Mouse (Mus musculus) limb, embryonic 15.5 days (tissue): ENCODE data around the gene Homer3. TPM values are rescaled to one million over a fixed set of nuclear protein-coding genes. Genes with fewer than 3 reads are reported as not detected.

Experiments used
- ATAC-seq: fragments of 200-750 bp; cut with Nextera tagmentation; 2 replicates; pipeline ENCODE4 v1.8.0; 2017; ENCODE audit warnings: low read depth, moderate TSS enrichment; ENCODE audit not compliant: insufficient number of reproducible peaks, low FRiP score, low TSS enrichment
- H3K27ac ChIP-seq: fragments of 300-500 bp; sonication (generic); 2 replicates; pipeline ENCODE4 v1.5.1; 2015; ENCODE audit warnings: moderate library complexity, mild to moderate bottlenecking, inconsistent platforms
- H3K27me3 ChIP-seq: fragments of 300-500 bp; sonication (generic); 2 replicates; pipeline ENCODE4 v1.6.1; 2015; ENCODE audit warnings: inconsistent platforms
- H3K36me3 ChIP-seq: fragments of 300-500 bp; sonication (generic); 2 replicates; pipeline ENCODE4 v1.6.1; 2015; ENCODE audit warnings: inconsistent platforms
- H3K4me1 ChIP-seq: fragments of 300-500 bp; sonication (generic); 2 replicates; pipeline ENCODE4 v1.6.1; 2015; ENCODE audit warnings: inconsistent platforms
- H3K4me2 ChIP-seq: fragments of 300-500 bp; sonication (generic); 2 replicates; pipeline ENCODE4 v1.6.1; 2015; ENCODE audit warnings: mild to moderate bottlenecking, inconsistent platforms
- H3K4me3 ChIP-seq: fragments of 300-500 bp; sonication (generic); 2 replicates; pipeline ENCODE4 v1.5.1; 2015; ENCODE audit warnings: mild to moderate bottlenecking, inconsistent platforms
- H3K9ac ChIP-seq: fragments of 300-500 bp; sonication (generic); 2 replicates; pipeline ENCODE4 v1.6.1; 2015; ENCODE audit warnings: inconsistent platforms
- H3K9me3 ChIP-seq: fragments of 300-500 bp; sonication (generic); 2 replicates; pipeline ENCODE4 v1.6.1; 2016; ENCODE audit warnings: inconsistent platforms
- WGBS: fragments of 180-500 bp; shearing (Covaris S2); methylation state at CpG from one replicate; pipeline ENCODE4 v1.1.7; 2015; 5-methylcytosine and 5-hydroxymethylcytosine counted together
- polyA plus RNA-seq: library from polyadenylated mRNA; unstranded; fragments of >200 nt; fragmentation: Nextera tagmentation; extraction: Ambion mirVana; gene quantifications from 2 replicates; pipeline ENCODE4 v1.2.1, GENCODE M21; 2015

The Homer3 gene
- polyA plus RNA-seq, 1 experiment from 2014 or later, result 40.7 TPM

- Histone ChIP-seq H3K36me3 (peaks cover 69% of the 10 kb centered on the region), H3K9ac (no peak overlapping the region), H3K9me3 (no peaks in the 10 kb centered on the region), H3K4me3 (no peak overlapping the region), H3K4me2 (no peak overlapping the region), H3K27ac (no peak overlapping the region), H3K4me1 (peaks cover 18% of the 10 kb centered on the region), H3K27me3 (no peaks in the 10 kb centered on the region)
- no peak for ATAC-seq
- 88% methylated on average over 8 of the region's 8 CpGs for WGBS
Observed at GRCm38 (mm10) chr8:70286737-70287136, 4.1 kb downstream of the Homer3 start.

DNA sequence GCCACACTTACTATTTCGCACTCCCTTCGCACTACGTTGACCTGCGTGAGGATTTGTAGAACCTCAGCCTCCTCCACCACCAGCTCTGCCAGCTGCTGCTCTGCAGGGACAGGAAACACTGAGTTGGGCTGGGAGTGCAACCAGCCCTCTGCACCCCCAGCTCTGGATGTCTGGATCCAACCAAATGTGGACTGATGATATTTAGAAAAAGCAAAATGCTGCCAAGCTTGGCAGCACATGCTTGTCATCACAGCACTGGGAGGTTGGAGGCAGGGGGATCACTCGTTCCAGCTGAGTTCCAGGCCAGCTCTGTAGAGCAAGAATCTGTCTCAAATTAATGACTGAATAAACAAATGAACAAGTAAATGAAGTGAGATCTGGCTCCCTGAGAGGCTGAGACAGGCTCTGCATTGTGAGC is 11.4 kb downstream of the Homer3 start:
- Histone ChIP-seq H3K27me3 (no peaks in the 10 kb centered on the region), H3K9ac (no peak overlapping the region), H3K27ac (peak overlapping the region; percentile 59), H3K4me2 (no peak overlapping the region), H3K36me3 (peaks cover 95% of the 10 kb centered on the region), H3K4me1 (peaks cover 6% of the 10 kb centered on the region; the same call in 1 of the 2 replicates), H3K4me3 (no peak overlapping the region), H3K9me3 (no peaks in the 10 kb centered on the region)
- WGBS, result 51% methylated on average over 5 of the region's 5 CpGs
- ATAC-seq, result 0 out of 2 replicates have a peak, but pooled peaks have one; percentile 11

DNA sequence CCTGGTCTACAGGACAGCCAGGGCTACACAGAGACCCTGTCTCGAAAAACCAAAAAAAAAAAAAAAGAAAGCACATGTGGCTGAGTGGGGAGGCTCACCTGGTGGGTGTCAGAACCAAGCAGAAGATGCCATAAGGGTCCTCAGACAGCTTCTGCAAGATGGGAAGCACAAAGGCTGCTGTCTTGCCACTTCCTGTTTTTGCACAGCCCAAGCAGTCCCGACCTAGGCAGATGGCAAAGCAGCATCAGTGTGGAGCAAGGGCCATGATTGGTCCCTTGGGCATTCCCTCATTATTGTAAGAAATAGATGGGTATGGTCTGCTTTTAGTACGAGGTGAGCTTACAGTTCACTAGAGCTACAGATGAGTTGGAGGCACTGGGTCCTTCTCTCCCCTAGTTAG is 18.3 kb downstream of the Homer3 start:
- 83% methylated on average over 3 of the region's 3 CpGs for WGBS
- H3K9ac ChIP-seq, result no peak overlapping the region
- peaks cover 31% of the 10 kb centered on the region for H3K4me1 ChIP-seq
- no peaks in the 10 kb centered on the region for H3K9me3 ChIP-seq
- peak overlapping the region; percentile 93; the same call in 1 of the 2 replicates for H3K4me3 ChIP-seq
- no peak overlapping the region for H3K27ac ChIP-seq
- H3K4me2 ChIP-seq, result no peak overlapping the region
- ATAC-seq, result no peak
- H3K36me3 ChIP-seq, result peaks cover 60% of the 10 kb centered on the region
- H3K27me3 ChIP-seq, result no peaks in the 10 kb centered on the region

GRCm38 (mm10) chr8:70302358-70302890 is 19.8 kb downstream of the Homer3 start, which contains the start of the genes Ddx49 and Cope:
TSS of gene Ddx49 (minus strand) at chr8:70302489.
TSS of gene Cope (plus strand) at chr8:70302518.
- H3K27ac ChIP-seq, result peak within 1 kb of the TSS; percentile 84
- no peaks in the 10 kb centered on the region for H3K27me3 ChIP-seq
- peak; percentile 88 for ATAC-seq
- H3K9me3 ChIP-seq, result no peaks in the 10 kb centered on the region
- H3K4me3 ChIP-seq, result peak within 1 kb of the TSS; percentile 93
- H3K4me1 ChIP-seq, result peaks cover 31% of the 10 kb centered on the region
- H3K4me2 ChIP-seq, result peak within 1 kb of the TSS; percentile 76
- WGBS, result under 1% methylated on average over 40 of the region's 40 CpGs
- H3K9ac ChIP-seq, result peak within 1 kb of the TSS; percentile 78
- peaks cover 57% of the 10 kb centered on the region for H3K36me3 ChIP-seq

DNA sequence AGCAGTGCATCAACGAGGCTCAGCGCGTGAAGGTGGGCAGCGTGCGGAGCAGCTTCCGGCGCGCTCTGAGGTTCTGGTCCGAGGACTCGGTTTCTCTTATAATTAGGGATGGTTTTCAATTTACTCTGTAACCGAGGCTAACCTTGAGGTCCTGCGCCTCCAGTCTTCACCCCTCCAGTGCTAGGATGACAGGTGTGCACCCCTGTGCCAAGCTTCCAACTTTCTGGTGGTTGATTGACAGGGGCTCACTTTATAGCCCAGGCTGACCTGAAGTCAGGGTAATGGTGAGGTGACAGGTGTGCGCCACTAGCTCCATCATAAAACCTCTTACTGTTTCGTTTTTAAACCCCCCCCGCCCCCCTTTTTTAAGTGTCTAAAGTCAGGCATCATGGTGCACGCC is 20.3 kb downstream of the Homer3 start:
- Histone ChIP-seq H3K9me3 (no peaks in the 10 kb centered on the region), H3K4me3 (peak overlapping the region; percentile 93), H3K27ac (peak overlapping the region; percentile 84), H3K4me2 (peak overlapping the region; percentile 76), H3K9ac (peak overlapping the region; percentile 78), H3K4me1 (peaks cover 31% of the 10 kb centered on the region), H3K27me3 (no peaks in the 10 kb centered on the region), H3K36me3 (peaks cover 57% of the 10 kb centered on the region)
- 3% methylated on average over 16 of the region's 16 CpGs for WGBS
- no peak for ATAC-seq

DNA sequence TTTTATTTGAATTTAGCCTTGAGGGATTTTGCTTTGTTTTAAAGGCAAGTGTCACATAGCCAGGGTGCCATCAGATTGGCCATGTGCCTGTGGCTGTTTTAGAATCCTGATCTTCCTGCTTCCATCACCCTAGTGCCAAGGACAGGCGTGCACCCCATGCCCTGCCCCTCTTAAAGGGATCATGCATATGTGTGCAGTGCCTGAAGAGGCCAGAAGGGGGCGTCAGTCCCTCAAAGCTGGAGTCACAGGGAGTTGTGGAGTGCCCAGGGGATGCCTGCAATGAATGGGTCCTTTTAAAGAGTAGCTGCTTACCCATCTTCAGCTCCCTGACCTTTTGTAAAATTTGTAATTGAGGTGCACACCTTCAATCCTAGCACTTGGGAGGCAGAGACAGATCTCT is 26.7 kb downstream of the Homer3 start:
- Histone ChIP-seq H3K4me1 (peaks cover 8% of the 10 kb centered on the region), H3K36me3 (peaks cover 88% of the 10 kb centered on the region), H3K27ac (no peak overlapping the region), H3K4me2 (no peak overlapping the region), H3K4me3 (no peak overlapping the region), H3K9ac (no peak overlapping the region), H3K27me3 (no peaks in the 10 kb centered on the region), H3K9me3 (no peaks in the 10 kb centered on the region)
- no peak for ATAC-seq
- 24% methylated on average over 2 of the region's 2 CpGs for WGBS

GRCm38 (mm10) chr8:70313399-70313798 is 30.8 kb downstream of the Homer3 start:
- no peak overlapping the region for H3K27ac ChIP-seq
- H3K9ac ChIP-seq, result no peak overlapping the region
- 76% methylated on average over 2 of the region's 2 CpGs for WGBS
- ATAC-seq, result no peak
- H3K4me2 ChIP-seq, result no peak overlapping the region
- H3K36me3 ChIP-seq, result peaks cover 52% of the 10 kb centered on the region
- no peaks in the 10 kb centered on the region for H3K9me3 ChIP-seq
- H3K4me3 ChIP-seq, result no peak overlapping the region
- H3K4me1 ChIP-seq, result peaks cover 35% of the 10 kb centered on the region
- no peaks in the 10 kb centered on the region for H3K27me3 ChIP-seq

- peak; percentile 72 for ATAC-seq
- Histone ChIP-seq H3K27me3 (no peaks in the 10 kb centered on the region), H3K4me2 (peak within 1 kb of the TSS; percentile 85), H3K4me1 (peaks cover 35% of the 10 kb centered on the region), H3K36me3 (peaks cover 46% of the 10 kb centered on the region), H3K9ac (peak within 1 kb of the TSS; percentile 64), H3K9me3 (no peaks in the 10 kb centered on the region), H3K4me3 (peak within 1 kb of the TSS; percentile 69), H3K27ac (peak within 1 kb of the TSS; percentile 84)
- 2% methylated on average over 66 of the region's 66 CpGs for WGBS
Observed at GRCm38 (mm10) chr8:70315624-70316510, 33.2 kb downstream of the Homer3 start, which contains the start of gene Cers1. TSS of gene Cers1 (plus strand) at chr8:70315775.

DNA sequence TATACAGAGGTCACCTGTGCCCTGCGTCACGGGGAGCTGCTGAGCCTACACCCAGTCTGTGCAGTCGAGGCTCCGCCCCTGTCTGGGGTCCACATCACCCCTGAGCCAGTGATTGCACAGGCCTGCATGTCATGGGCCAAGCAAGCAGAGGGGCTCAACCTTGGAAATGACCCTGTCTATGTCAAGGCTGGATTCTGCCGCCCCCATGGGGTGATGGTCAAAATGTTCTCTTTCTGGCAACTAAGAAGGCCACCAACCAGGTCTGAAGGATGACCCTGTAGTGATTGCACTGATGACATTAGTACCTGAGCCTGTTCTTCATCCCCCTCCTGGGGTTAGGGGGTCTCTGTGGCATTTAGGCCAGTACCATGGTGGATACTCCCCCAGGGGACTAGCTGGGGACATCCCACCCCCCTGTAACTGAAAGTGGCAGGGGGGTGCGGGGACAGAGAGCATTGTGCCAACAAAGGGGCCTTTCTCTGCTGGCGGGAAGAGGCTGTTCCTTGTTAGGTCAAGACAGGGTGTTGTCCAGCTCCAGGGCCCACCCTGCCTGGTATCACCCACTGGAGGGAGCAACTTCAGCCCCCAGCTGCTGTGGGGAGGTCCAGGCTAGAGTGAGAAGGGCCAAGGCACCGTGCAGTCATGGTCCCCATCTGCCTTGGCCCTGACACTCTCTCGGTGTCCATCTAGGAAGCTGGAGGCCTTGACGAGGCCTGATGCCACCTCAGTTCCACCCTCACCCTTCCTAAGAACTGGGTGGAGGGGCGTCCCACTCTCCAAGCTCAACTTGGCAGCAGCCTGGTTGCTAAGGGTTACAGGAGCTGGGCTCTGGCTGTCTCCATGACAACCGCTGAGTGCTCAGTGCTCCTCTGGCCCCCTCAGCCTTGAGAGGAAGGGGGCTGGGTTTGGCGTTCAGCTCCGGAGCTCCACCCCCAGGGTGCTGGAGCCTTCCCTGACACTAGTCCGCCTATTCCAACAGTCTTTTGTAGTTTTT is 34.2 kb downstream of the Homer3 start:
- peak overlapping the region; percentile 64 for H3K9ac ChIP-seq
- peak overlapping the region; percentile 85 for H3K4me2 ChIP-seq
- H3K36me3 ChIP-seq, result peaks cover 37% of the 10 kb centered on the region
- 17% methylated on average over 15 of the region's 15 CpGs for WGBS
- H3K4me1 ChIP-seq, result peaks cover 35% of the 10 kb centered on the region
- peak; percentile 48 for ATAC-seq
- H3K27ac ChIP-seq, result peak overlapping the region; percentile 84
- peak overlapping the region; percentile 69 for H3K4me3 ChIP-seq
- H3K9me3 ChIP-seq, result no peaks in the 10 kb centered on the region
- H3K27me3 ChIP-seq, result no peaks in the 10 kb centered on the region

DNA sequence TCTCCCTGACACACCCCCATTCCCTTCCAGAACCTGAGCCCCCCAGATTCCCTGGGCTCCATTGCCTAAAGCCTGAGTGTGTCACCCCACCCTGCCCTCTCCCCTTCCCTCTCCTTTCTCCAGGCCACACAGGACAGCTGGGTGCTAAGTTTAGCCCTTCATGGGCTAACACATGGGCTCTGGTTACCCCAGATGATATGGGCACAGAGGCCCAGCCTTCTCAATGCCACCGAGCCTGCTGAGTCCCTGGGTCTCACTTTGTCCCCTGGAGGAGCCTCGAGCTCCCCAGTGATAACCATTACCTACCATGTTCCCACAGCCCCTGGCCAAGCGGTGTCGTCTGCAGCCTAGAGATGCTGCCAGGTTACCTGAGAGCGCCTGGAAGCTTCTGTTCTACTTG is 35.2 kb downstream of the Homer3 start:
- Histone ChIP-seq H3K4me3 (no peak overlapping the region), H3K4me2 (no peak overlapping the region), H3K4me1 (peaks cover 35% of the 10 kb centered on the region), H3K9ac (no peak overlapping the region), H3K9me3 (no peaks in the 10 kb centered on the region), H3K27me3 (no peaks in the 10 kb centered on the region), H3K27ac (0 out of 2 replicates have a peak overlapping the region, but pooled peaks have one; percentile 84), H3K36me3 (peaks cover 34% of the 10 kb centered on the region)
- 76% methylated on average over 5 of the region's 5 CpGs for WGBS
- no peak for ATAC-seq

- ATAC-seq, result no peak
- no peaks in the 10 kb centered on the region for H3K9me3 ChIP-seq
- peaks cover 54% of the 10 kb centered on the region for H3K36me3 ChIP-seq
- H3K27me3 ChIP-seq, result no peaks in the 10 kb centered on the region
- H3K4me1 ChIP-seq, result 0 out of 2 replicates have a peak, but pooled peaks cover 2% of the 10 kb centered on the region
- H3K27ac ChIP-seq, result no peak overlapping the region
- no peak overlapping the region for H3K9ac ChIP-seq
- 87% methylated on average over 3 of the region's 3 CpGs for WGBS
- H3K4me3 ChIP-seq, result no peak overlapping the region
- H3K4me2 ChIP-seq, result no peak overlapping the region
Observed at GRCm38 (mm10) chr8:70323716-70324115, 41.1 kb downstream of the Homer3 start.
